Mouse (Mus musculus) thymus, adult 2 months (tissue): ENCODE measurements around the gene Lamtor4.

Experiments
- CTCF ChIP-seq: fragments of 200-500 bp; IDR thresholded peaks from 2 replicates; pipeline ENCODE4 v1.5.1; 2012; ENCODE audit warnings: mild to moderate bottlenecking, control low read depth, low read length, moderate library complexity, borderline replicate concordance; ENCODE audit not compliant: control insufficient read depth, poor library complexity, insufficient read depth; ENCODE audit errors: extremely low read depth
- POLR2A ChIP-seq: fragments of 200-500 bp; IDR thresholded peaks from 2 replicates; pipeline ENCODE4 v1.6.1; 2012; ENCODE audit warnings: mild to moderate bottlenecking, low read length, control low read depth, moderate library complexity; ENCODE audit not compliant: control insufficient read depth, poor library complexity, insufficient read depth; ENCODE audit errors: extremely low read depth

DNA sequence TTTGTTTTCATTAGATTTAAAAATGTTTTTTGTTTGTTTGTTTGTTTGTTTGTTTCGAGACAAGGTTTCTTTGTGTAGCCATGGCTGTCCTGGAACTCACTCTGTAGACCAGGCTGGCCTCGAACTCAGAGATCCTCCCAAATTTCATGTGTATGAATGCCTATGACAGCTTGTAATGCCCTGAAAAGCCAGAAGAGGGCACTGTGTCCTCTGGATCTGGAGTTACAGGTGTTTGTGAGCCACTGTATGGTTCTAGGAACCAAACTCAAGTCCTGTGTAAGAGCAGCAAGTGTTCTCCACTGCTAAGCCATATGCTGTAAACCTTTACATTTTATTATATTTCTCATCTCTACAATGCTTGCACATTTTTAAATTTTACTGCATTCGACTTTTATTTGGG lies 32.6 kb downstream of the Lamtor4 start:
- no peak for TF ChIP-seq CTCF
- TF ChIP-seq POLR2A = no peak
